Comparison of ENCODE assay signal across 22 mouse cellular contexts in genomic region chr8:8054224-8054916, GRCm38 (mm10).
"Had no signal": no experiment of that assay in that cellular context is flagged by ENCODE, and none has a peak within 500 bp of the region (broad histone marks: within the 10 kb centered on the region; RNA-seq: fewer than 3 reads in every experiment).

No protein-coding gene starts in this region.

- ATAC-seq: inflammation-experienced regulatory T-cells, adult 6 months; liver, postnatal 0 days; midbrain, embryonic 13.5 days; midbrain, embryonic 16.5 days had no signal

- DNase-seq: kidney, adult 8-10 months; kidney, postnatal 25 days; layer of hippocampus, adult 9-11 months; liver, postnatal 0 days; lung, postnatal 14 days; lung, postnatal 4 days; retina, postnatal 1 day; right cerebral cortex, postnatal 25 days; spleen, adult 18-20 months; thymus, adult 18-20 months; thymus, postnatal 4 days had no signal

- H3K9me3 ChIP-seq: limb, embryonic 10.5 days; limb, embryonic 13.5 days; lung, embryonic 15.5 days; midbrain, embryonic 13.5 days; neural tube, embryonic 13.5 days had no signal

- H3K27ac ChIP-seq: layer of hippocampus, adult 2 months; limb, embryonic 10.5 days; limb, embryonic 13.5 days; liver, embryonic 14.5 days; lung, embryonic 15.5 days; midbrain, embryonic 13.5 days; neural tube, embryonic 13.5 days had no signal

- H3K36me3 ChIP-seq: limb, embryonic 10.5 days; limb, embryonic 13.5 days; lung, embryonic 15.5 days; midbrain, embryonic 13.5 days; neural tube, embryonic 13.5 days had no signal

- H3K4me3 ChIP-seq: layer of hippocampus, adult 2 months; limb, embryonic 10.5 days; limb, embryonic 13.5 days; lung, embryonic 15.5 days; midbrain, embryonic 13.5 days; myocyte; neural tube, embryonic 13.5 days had no signal

- H3K9ac ChIP-seq: limb, embryonic 13.5 days; liver, embryonic 14.5 days; liver, postnatal 0 days; lung, embryonic 15.5 days; midbrain, embryonic 13.5 days; neural tube, embryonic 13.5 days had no signal

- H3K4me2 ChIP-seq: limb, embryonic 13.5 days; liver, embryonic 11.5 days; lung, embryonic 15.5 days; midbrain, embryonic 13.5 days; neural tube, embryonic 13.5 days had no signal

- H3K4me1 ChIP-seq: midbrain, embryonic 13.5 days had no signal

- H3K27me3 ChIP-seq: lung, embryonic 15.5 days; neural tube, embryonic 13.5 days had no signal
